Mouse (Mus musculus) gastrocnemius, postnatal 36 days (tissue): Measurements from ENCODE around the gene Tns1. TPM values are rescaled to one million over a fixed set of nuclear protein-coding genes. Genes with fewer than 3 reads are reported as not detected.

ENCODE experiments used
- DNase-seq, 2 experiments: peaks; one replicate each; pipeline ENCODE4 v3.0.0; 2022
- intact Hi-C: fragments of 180-260 bp; cut with DNase I; formaldehyde crosslinking; loops from one replicate; pipeline ENCODE4 v1.15.1; 2025
- total RNA-seq, 2 experiments: library from RNA; stranded (reverse); gene quantifications; 2 replicates each; pipeline ENCODE4 v1.2.3; 2021

Tns1 gene
- total RNA-seq, 2 experiments from 2014 or later, result 194 to 248 TPM

DNA sequence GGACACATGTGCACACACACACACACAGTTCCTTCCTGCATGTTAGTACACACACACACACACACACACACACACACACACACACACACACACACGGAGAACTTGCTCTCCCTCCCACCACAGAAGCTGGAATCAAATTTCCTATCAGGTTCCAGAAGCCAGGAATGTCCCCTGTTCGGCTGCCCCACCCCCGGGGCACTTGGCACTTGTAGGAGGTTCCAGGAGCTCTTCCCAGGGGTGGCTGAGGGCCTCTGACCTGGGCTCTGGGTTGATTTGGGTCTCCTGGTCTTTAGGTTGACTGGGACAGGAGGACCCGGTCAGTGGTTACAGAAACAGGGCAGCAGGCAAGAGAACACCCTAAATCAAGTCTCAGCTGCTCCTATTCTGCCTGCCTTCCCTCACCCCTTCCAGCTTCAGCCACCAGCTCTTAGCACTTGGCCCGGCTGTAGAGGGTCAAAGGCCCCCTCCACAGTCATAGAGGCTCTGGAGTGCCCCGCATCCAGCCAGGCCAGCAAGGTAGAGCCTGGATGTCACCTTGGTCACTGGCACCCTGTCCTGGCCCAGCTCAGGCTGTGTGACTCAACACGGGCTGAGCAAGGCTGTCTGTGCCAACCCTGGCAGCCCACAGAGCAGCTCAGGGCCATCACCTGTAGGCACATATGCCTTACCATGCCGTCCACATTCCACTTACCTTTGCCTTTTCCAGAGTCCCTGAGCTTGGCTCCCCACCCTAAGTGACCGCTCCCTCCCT, 55.0 kb downstream of the Tns1 start:
- intact Hi-C loops, result no loop called here
- peak in 1 of 2 experiments; percentile 52 for DNase-seq

- no peak for DNase-seq
- intact Hi-C loops, result no loop called here
These were observed 55.7 kb downstream of the Tns1 start for GRCm38 (mm10) chr1:74068366-74069084.

GRCm38 (mm10) chr1:74067866-74068265, 56.4 kb downstream of the Tns1 start:
- intact Hi-C loops, result no loop called here
- no peak for DNase-seq

DNA sequence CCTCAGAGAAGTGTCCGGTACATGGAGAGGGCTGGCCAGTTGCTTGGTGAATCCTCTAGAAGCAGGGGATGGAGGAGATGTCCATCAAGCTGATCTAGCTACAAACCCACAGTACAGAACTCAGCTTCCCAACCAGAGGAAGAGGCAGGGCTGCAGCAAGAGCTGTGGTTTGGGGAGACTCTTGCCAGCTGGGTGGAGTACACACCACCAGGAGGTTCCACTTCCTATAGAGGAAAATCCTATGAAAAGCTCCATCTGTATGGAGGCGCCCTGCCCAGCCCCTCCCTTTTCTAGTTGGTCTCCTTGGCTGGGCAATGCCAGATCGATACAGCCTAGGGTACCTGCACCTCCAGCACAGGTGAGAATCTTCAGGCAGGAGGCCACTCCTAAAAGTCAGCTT, 57.7 kb downstream of the Tns1 start:
- no peak for DNase-seq
- intact Hi-C loops, result no loop called here

GRCm38 (mm10) chr1:74066061-74066460, 58.2 kb downstream of the Tns1 start:
- DNase-seq, result peak; percentile 49 to 66
- intact Hi-C loops, result no loop called here

DNA sequence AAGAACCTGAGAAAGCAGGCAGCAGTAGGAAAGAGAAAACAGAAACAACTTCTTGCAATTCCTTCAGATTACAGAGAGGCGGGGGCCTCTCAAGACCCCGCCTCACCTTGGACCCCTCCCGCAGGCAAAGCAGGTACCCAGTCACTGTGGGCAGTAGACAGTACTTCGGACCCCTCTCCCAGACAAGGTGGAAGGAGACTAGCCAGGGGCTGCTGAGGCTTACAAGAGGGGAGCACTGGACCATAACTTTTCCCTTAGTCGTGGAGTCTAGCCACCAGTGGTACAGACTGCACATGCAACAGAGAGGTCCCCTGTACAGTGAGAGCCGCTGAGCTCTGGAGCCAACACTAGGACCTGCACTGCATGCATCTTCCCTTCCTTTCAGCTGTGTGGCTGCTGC, 64.2 kb downstream of the Tns1 start:
- intact Hi-C loops, result no loop called here
- no peak for DNase-seq

DNA sequence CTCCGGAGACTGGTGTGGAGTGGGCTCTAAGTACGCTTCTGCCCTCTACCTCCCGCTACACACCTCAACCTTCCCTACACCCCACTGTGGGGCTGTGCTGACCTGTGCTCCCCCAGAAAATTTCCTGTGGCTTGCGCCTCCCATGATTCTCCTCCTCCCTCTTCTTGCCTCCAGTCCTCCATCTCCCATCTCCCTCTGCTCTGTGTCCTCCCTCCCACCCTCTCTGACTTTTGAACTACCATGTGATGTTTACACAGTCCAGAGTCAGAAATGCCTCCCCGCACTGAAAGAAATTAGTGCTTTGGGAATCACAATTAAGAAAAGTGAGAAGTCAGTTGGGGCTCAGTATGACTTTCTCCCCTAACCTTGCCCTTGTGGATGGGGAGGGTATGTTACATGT, 64.7 kb downstream of the Tns1 start:
- intact Hi-C loops, result no loop called here
- no peak for DNase-seq

GRCm38 (mm10) chr1:74058771-74059170, 65.5 kb downstream of the Tns1 start:
- intact Hi-C loops, result no loop called here
- no peak for DNase-seq

DNA sequence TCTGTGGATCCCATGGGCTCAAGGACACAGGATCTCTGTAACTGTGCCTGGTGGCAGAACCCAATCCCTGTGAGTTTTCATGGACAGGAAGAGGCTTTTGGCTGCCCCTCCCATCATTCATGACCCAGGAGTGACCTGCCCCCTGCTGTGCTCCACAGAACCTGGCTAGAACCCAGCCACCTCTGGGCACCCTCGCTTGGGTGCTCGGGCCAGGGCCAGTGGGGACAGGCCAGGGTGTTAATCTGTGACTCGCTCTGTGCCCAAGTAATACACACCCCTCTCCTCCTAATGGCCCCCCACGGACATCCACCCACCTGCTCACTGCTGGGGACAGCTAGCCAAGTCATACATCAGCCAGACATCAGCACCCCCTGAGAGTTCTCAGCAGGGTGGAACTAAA, 65.9 kb downstream of the Tns1 start:
- intact Hi-C loops, result no loop called here
- no peak for DNase-seq

- intact Hi-C loops, result no loop called here
These were observed 66.7 kb downstream of the Tns1 start for GRCm38 (mm10) chr1:74057501-74057900.

GRCm38 (mm10) chr1:74055552-74055951, 68.7 kb downstream of the Tns1 start:
- DNase-seq, result no peak
- intact Hi-C loops, result no loop called here

More at GRCm38 (mm10) chr1:74057501-74057900, 66.7 kb downstream of the Tns1 start:
- DNase-seq, result no peak

- intact Hi-C loops, result no loop called here
These were observed 69.8 kb downstream of the Tns1 start for GRCm38 (mm10) chr1:74054471-74054870.

GRCm38 (mm10) chr1:74054007-74054406, 70.2 kb downstream of the Tns1 start:
- intact Hi-C loops, result no loop called here
- DNase-seq, result no peak

More at GRCm38 (mm10) chr1:74054471-74054870, 69.8 kb downstream of the Tns1 start:
- DNase-seq, result no peak

GRCm38 (mm10) chr1:74053068-74053467, 71.2 kb downstream of the Tns1 start:
- intact Hi-C loops, result no loop called here
- no peak for DNase-seq

- intact Hi-C loops, result no loop called here
These were observed 72.9 kb downstream of the Tns1 start for GRCm38 (mm10) chr1:74051349-74051748.

DNA sequence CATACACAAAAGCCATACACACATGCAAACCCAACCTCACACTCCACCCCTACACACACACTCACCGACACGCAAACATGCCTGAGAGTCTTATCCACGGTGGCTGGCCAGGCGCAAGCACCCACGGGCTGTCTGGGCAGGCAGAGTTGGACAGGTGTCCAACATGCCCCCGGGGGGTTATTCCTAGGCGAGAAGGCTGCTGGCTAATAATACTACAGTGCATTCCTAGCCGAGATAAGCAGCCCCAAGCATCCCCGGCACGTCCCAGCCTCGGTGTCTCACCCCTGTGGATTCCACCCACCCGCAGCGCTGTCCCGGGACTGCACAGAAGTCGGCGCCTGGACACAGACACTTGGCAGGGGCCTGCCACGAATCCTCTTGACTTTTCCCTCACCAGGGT, 74.8 kb downstream of the Tns1 start:
- intact Hi-C loops, result no loop called here
- DNase-seq, result no peak

More at GRCm38 (mm10) chr1:74051349-74051748, 72.9 kb downstream of the Tns1 start:
- no peak for DNase-seq

- no peak for DNase-seq
- intact Hi-C loops, result no loop called here
These were observed 76.5 kb downstream of the Tns1 start for GRCm38 (mm10) chr1:74047722-74048121.

DNA sequence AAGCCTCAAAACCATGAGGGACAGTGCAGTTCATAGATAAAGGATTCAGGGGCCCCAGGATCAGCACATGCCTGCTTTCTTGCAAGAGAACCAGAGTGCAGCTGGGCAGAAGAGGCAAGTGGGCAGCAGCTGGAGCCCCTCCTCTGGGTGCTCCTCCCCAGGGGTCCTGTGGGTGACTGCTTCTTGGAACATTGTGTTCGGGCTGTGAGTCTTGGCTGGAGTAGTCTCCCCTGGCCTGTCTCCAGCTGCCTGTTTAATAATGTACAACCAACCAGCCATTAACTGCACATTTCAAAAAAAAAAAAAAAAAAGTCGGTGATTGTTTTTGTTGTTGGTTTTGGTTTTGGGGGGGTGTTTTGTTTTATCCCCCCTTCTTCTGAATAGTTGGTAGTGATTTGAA, 76.9 kb downstream of the Tns1 start:
- DNase-seq, result no peak

DNA sequence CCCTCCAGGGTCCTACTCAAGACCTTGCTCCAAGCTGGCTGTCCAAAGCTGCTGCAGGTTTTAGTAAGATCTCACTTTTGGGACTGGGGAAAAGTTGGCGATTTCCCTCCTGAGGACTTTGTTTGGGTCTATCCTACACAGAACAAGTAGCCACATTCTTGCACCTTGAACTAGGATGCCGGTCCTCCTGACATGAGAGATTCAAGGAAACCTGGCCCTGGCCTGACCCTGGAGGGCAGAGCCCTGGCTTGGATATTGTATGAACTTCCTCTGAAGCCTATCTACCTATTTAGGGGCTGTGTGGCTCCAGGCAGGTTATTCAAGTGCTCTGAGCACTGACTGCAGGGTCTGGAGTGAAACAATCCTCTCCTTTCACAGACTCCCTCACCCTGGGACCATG, 79.2 kb downstream of the Tns1 start:
- no peak for DNase-seq
- intact Hi-C loops, result no loop called here

More for the DNA sequence above, 76.9 kb downstream of the Tns1 start:
- intact Hi-C loops, result no loop called here

DNA sequence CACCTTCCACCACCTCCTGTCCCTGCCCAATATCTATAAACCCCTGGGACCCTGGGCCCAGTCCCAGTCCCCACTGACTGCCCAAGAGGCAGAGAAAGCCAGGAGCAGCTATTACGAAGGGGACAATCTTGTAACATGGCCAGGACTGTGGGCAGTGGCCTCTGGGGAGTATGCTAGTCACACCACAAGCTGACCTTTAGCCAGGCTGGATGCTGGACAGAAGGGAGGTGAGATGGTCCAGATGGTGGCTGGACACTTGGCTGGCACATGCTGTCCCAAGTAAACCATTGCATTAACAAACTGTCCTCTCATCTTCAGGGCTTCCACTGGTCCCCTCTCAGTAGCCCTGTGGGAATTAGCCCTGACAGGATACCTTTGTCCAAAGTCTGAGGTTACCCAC, 79.8 kb downstream of the Tns1 start:
- intact Hi-C loops, result no loop called here
- DNase-seq, result no peak

- no peak for DNase-seq
- intact Hi-C loops, result no loop called here
These were observed 80.6 kb downstream of the Tns1 start for GRCm38 (mm10) chr1:74043584-74044105.
